Mouse (Mus musculus) regulatory T cell (primary cell): ENCODE data around the gene Hdac4.

Experiments
- in situ Hi-C: fragments of 300-600 bp; cut with MboI, MseI; formaldehyde crosslinking; loops from one replicate; pipeline ENCODE4 v1.15.1; 2025; ENCODE audit warnings: high pct_unique_total_duplicates

The Hdac4 gene

DNA sequence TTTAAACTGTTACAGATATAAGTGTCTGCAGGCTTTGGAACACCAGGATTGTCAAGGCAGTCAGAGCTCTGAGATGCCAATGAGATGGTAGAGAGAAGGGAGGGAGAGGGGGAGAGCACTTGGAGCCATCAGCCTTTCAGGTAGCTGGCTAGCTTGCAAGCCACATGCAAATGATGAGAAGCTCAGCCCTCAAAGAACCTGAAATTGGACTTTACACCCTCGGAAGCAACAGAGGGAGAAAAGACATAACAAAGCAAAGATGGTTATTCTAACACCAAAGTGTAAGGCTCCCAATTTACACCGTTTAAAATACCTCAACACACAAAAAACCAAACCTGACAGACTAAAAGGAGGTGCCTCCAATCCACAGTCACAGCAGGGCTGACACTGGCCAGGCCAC lies 63.3 kb downstream of the Hdac4 start:
- in situ Hi-C loops, result loop anchor here (5.0 kb wide), 1 partner anchor 40 kb away; no protein-coding TSS in a partner anchor

DNA sequence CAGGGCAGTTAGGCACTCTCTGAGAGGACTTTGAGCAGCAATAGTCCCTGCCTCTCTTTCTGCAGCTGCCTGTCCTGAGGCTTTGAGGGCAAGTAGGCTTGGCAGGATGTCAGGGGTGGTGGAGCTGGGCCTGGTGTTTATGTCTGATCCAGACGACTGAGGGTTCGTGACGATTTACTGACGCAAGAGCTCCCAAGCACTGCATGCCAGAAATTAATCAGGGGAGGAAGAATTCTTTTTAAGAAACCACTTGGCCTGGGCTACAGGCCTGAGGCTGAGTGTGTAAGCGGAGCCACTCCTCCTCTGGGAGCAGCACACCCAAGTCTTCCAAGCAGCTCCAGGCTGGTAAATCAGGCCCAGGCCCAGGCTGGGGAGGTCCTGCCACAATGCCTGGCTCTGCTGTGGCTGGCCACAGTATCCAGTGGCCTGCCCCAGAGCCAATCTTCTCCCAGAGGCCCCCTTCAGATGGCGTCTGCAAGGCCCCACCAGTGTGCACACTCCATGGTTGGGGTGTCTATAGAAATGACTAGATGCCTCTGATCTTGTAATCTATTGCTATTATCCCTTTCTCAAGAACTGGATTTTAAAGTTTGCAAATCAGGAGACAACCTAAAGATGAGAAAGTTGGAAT lies 64.9 kb downstream of the Hdac4 start:
- in situ Hi-C loops, result loop anchor here (5.0 kb wide), 1 partner anchor 42 kb away; no protein-coding TSS in a partner anchor

DNA sequence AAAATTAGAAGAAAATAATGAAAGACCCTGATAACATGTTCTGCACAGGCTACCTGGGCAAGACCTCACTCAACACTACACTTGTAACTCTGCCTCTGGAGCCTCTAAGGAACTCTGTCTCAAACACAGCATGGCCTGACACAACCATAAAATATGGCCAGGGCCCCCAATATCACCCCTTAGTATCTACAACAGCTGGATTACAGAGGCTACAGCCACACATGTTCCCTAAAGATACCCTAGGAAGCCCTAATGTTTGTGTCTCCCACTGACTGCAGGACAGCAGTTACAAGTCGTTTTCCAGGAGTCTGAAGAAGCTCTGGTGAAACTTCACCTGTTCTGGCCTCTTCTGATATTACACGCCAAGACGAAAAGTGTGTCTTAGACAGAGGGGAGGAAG lies 65.7 kb downstream of the Hdac4 start:
- in situ Hi-C loops, result loop anchor here (5.0 kb wide), 1 partner anchor 43 kb away; no protein-coding TSS in a partner anchor

DNA sequence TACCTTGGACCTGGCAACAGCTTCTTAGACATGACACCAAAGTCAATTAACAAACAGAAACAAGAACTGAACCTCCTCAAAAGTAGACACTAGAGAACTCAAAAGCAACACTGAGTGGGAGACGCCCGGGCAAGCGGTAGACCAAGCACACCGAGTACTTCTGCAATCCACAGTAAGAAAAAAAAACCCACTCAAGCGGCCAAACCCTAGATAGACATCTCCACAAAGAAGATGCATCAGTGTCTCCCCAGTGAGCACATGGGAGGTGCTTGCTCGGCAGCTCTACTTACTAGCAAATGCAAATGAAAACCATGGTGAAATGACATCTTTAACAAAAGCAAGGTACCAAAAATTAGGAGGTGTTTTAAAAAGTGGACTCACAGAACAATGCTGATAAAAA lies 67.7 kb downstream of the Hdac4 start:
- in situ Hi-C loops, result no loop called here

DNA sequence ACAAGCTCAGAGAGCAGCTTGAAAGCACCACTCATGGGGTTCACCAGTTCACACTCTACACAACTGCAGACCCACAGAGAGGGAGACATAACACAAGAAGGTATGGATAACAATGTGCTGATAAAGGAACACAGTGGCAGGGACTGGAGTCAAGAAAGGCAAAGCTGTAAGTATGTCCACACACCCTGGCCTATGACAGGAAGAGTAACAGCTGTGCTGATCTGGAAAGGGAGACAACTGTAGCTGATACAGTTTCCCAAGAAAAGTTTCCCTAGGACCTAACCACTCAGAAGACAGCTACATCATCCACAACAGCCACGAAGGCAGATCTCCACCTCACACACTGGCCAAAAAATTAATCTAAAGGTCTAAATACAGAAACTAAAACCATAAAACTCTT lies 68.1 kb downstream of the Hdac4 start:
- in situ Hi-C loops, result no loop called here

DNA sequence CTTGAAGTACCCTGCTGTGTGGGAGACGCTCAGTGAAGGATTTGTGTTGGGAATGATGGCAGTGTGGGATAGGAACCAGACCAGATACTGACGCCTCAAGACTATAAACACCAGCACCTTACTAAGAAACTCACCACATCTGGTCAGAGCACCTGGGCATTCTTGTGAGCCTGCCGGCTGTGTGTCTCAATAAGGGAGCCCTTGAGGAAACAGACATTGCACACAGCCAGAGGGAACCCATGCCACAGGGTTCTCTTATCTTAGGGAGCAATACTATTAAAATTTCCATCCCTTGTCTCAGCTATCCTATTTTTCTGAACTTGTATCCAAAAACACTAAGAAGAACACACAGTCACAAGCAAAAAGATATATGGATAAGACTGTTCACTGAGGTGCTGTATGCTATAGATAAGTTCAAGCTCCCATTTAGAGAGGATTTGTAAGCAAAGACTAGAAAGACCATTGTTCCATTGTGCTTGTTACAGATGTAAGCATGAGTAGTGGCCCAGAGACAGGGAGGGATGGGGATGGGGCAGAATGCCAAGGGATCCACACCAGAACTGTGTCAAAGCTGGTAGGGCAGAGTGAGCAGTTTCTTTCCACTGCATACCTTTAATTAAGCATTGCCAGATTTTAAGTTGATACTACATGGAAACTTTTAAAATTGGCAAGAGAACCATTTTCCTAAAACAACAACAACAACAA lies 70.8 kb downstream of the Hdac4 start:
- in situ Hi-C loops, result no loop called here

DNA sequence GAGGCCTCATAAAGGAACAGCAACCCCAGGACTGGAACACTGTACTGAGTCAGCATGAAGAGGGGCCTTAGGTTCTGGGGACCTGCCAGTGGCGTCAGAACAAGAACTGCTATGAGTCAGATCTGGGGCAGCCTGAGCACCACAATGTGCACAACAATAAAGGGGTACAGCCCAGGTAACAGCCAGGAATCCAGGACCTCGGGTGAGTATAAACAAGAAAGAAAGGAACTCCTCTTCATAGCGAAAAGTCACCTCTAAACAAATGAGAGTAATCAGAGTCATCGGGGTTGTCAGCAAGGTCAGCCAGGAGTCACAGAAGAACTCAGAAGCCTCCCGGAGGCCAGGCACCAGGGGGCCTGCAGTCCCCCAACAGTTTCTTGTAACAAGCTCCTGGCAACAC lies 76.2 kb downstream of the Hdac4 start:
- in situ Hi-C loops, result no loop called here

DNA sequence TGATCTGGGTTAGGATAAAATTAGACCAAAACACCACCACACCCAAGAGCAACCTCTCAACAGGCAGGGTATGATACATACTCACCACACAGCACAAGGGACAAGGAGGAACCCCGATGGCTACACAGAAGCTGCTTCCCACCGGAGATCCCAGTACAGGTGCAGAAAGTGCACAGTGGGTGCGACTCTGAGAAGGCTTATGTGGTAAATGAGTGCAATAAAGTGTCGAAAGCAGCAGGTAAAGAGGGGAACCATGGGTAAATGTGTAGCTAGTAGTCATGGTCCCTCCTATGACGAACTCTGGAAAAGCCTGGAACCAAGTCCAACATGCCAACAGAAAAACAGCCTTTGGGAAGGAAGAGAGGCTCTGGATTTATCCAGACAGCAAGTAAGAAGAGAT lies 77.9 kb downstream of the Hdac4 start:
- in situ Hi-C loops, result no loop called here

DNA sequence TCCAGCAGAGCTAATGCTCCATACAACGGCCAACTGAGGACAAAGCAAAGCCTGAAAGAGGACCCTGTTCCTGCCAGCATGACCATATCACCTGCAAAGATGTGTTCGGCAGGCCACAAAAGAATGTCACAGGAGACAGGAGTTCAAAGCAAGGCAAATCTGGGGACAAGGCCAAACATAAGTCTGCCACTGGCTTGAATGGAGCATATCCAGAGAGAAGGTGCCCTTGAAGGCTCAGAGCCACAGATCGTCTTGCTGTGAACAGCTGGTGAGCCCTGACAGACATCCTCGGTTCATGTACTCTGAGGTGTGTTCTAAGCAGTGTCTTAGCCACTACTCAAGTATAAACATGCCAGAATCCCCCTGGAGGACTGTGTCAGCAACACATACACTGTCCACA lies 79.3 kb downstream of the Hdac4 start:
- in situ Hi-C loops, result no loop called here

DNA sequence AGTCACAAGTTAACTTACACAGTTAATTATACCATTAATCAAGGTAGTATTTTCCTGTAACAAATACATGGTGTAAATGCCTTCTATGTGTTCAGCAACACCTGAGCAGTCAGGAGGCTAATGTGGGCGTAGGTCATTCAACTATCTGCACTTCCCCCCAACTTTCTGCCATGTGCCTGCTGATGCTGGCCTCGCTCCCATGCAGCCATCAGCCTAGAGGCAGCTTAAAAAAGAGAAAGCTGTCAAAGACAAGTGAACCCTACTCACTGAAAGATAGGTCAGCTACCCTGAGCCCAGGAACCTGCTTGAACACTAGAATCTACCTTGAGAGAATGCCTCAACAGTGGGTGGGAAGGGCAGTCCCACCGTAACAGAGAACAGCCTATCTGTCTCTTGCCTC lies 81.4 kb downstream of the Hdac4 start:
- in situ Hi-C loops, result no loop called here

DNA sequence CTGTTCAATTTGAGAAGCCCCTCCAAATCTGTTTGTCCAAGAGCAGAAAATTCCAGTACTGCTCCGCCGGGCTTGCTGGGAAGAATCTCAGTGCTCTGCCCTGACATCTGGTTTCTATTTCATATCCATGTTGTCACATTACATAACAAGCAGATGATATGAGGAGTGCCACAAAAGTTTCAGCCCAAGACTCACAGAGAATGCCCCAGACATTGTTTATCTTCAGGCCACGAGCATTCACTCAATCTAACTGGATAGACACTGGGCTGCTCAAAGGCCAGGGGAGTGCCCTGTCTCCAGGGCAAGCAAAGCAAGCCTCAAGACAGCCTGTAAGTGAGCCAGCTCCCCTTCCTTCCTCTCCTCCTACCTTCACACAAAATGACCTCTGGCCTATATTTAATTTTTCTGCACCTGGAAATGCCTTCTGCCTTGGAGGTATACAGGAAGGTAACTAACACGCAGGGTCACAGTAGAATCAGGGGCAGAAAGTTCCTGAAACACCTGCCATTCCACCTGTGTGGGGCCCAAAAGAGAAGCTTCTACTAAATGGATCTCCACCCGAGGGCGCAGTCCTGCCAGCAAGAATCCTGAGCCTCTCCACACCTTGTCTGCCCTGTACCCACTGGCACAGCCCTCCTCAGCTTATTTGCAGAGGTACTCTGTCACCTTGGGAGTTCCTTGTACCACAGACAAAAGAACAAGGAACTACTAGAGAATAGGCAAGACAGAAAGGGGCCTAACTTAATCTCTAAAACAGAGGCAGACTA lies 82.1 kb downstream of the Hdac4 start:
- in situ Hi-C loops, result no loop called here

DNA sequence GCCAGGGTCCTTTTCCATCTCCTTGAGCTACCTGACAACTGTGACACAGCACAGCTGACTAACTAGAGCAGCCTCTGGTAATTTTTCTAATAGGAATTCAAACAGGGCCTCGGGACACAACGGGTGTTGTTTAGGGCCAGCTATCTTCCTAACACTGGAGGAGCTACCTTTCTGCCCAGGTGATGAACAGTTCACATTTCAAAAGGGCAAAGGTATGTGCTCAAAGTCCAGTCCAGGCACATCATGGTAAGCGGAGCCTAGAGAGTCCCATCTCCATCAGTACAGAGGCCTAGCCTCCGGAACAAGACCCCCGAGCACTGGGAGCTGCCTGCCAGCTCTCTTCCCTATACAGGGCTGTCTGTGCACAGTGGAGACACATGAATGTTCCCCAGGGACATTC lies 82.9 kb downstream of the Hdac4 start:
- in situ Hi-C loops, result no loop called here

DNA sequence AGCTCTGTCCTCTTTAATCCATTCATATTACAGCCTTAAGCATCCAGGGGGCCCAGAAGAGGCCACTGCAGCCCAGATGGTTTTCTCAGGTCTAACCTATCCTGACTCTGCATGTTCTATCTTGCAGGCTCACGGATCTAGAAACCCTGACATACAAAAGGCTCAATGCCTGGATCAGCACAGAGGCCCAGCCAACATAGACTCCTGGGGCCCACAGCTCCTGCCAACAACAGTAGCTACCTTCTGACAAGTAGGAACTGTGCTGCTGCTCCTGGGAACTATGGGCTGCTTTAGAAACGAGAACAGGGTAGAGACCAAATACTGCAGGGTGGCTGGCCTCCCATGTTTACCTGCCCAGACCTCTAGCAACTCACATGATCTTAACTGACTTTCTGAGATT lies 83.9 kb downstream of the Hdac4 start:
- in situ Hi-C loops, result no loop called here

DNA sequence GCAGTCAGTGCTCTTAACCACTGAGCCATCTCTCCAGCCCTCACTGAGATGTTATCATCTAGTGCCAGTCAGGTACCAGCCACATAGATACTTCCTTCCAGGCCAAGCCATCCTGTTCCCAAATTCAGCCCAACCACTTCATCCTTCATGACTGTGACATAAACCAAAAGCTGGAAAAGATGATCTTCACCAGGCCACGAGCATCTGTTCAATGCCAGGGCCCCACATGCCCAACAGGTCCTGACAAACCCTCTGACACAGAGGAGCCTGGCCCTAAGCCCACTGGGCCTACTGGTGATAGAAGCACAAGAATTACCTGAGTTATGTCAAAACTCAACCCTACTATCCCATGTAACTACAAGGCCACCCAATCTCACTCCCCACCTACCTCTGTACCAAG lies 84.5 kb downstream of the Hdac4 start:
- in situ Hi-C loops, result no loop called here

DNA sequence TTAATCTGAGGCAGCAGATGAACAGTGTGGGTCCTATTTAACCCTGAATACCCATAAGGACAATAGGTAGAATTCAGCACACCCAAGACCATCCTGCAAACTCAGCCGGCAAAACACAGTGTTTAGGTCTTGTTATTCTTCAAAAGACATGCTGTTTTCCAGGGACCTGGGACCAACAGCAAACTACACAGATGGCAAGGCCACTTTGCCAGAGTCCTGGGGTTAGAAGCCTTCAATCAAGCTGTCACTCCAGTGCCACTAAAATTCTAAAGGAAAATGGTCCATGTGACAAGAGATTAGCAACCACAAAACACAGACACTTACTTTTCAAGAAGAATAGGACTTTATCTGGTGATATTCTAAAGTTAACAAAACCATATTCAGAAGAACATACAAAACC lies 86.3 kb downstream of the Hdac4 start:
- in situ Hi-C loops, result no loop called here

DNA sequence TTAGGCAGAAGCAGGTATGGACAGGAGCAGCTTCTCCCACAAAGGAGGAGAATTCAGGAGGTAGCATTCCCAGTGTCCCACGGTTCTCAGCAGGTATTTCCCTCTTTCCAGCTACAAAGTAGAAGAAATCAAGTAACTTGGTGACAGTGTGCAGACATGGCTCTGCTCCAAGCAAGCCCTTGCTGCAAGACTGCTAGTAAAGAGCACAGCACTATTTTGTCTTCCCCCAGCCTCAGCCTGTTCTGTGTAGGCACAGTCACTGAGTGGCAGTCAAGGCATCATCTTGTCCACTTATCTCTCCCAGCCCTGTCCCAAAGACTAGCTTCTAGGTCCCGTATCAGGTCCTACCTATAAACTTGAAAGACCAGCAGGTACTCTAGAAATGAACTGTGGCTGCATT lies 86.9 kb downstream of the Hdac4 start:
- in situ Hi-C loops, result no loop called here

DNA sequence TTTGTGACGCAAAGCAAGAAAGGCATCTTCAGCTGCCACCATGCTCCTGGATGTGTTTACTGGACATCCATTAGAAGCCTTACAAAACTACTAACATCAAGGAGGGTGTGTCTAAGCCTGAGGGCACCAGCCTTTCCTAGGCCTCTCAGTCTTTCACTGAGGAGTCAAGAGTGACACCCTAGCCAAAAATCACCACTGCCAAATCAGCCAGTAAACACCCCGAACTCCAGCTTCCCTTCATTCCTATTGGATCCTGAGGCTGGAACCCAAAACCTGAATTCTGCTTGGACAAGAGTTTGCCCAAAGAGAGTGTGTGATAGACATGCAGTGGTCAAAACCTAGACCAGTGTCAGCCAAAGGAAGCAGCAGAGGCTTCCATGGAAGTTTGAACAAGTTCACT lies 87.5 kb downstream of the Hdac4 start:
- in situ Hi-C loops, result no loop called here

DNA sequence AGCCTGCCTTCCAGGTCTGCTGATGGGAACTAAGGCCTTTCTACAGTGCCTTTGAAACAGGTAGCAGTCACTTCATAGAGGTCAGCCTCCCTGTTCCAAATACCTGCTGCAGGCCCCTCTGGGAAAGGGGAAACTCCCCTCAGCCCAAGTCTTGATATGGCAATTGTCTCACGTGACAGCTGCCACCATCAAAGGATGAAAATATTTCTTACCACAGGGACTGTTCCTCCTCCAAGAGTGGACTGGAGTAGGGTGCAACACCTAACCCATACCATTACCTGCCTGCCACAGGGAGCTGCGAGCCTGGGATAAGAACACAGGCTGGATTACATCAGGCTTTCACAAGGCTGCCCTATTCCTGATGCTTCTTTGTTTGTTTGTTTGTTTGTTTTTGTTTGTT lies 88.0 kb downstream of the Hdac4 start:
- in situ Hi-C loops, result no loop called here

DNA sequence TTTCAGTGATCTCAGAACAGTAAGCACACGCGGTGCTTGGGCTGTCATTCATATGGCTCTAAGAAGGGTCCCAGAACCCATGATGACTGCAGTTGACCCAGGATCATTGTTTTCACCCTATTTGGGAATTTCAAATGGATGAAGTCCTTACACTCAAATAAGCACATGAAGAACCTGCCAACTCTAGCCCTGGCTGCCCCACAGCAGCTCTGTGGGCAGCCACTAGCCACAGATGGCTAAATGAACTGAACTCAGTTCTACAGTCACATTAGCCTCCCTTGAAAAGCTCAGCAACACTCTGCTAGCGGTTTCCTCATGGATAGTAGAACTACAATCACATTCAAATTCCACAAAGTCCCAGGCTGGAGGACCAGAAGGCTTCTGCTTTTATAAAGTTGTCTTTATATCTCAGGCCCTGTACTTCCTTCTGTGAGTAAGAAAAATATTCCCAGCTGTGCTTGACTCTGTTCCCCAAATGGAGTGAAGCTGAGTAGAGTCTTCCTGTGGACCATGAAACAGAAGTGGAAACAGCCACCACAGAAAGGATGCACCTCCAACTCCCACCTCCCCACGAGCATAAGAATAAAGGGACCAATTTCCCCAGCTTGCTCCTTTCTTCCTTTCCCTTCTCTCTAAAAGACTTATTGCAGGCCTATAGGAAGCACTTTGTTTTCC lies 88.9 kb downstream of the Hdac4 start:
- in situ Hi-C loops, result no loop called here

DNA sequence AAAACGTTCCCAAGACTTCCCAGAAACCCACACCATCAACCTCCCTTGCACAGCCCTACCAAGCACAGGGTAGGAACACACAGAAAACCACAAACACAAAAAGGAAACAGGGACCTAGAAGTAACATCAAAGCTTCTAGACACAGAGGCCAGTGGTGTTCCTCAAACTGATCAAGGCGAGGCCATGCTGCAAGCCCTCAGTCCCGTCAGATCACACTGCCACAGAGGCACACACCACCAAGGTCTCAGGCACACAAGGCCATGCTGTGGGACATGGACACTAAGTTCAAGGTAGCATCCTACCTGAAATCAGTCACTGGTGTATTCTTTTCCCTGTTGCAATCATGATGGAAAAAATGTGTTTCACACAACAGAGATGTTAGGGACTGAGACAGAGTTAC lies 90.8 kb downstream of the Hdac4 start:
- in situ Hi-C loops, result no loop called here

DNA sequence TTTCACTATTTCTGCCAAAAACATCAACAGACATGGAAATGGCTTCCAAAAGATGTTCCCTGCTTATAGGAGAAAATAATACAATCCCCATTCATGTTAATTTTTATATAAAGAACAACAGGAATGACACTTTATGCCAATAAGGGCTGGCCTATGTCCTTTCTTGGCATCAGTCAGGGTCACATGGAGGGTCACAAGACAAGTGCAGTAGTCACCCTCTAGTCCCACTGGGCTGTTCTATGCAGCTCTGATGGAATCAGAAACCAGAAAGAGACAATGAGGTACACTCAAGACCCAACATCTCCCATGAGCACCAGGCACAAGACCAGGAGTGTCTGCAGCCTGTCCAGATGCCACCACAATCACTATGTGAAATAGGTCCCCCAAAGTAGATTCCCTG lies 91.5 kb downstream of the Hdac4 start:
- in situ Hi-C loops, result no loop called here

DNA sequence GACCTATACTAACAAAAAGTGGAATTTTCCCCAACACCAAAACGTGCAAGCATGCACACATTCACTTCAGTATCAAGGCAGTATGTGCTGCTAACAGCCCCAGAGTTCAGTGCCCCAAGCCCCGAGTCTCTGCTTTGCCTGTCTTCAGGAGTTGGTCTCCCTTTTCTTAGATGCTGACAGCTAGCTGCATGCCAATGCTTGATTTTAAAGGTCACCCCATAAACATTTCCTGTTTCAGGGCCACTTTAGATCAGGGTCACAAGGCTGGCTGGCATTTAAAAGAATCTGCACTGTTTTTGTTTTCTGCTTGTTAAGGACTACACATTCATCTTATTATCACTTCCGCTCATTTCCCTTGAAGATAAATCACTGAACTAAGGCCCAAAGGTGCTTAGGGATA lies 92.1 kb downstream of the Hdac4 start:
- in situ Hi-C loops, result no loop called here
